Mouse (Mus musculus) limb, embryonic 11.5 days (tissue): ENCODE measurements around the gene Kcnh1. TPM values are rescaled to one million over a fixed set of nuclear protein-coding genes. Genes with fewer than 3 reads are reported as not detected.

Experiments
- ATAC-seq: fragments of 200-750 bp; cut with Nextera tagmentation; 2 replicates; pipeline ENCODE4 v1.8.0; 2017; ENCODE audit warnings: low read depth; ENCODE audit not compliant: insufficient number of reproducible peaks, low FRiP score, low TSS enrichment
- DNase-seq: peaks from one replicate; pipeline ENCODE4 v3.0.0-alpha.2; 2015; ENCODE audit warnings: low spot score
- H3K27ac ChIP-seq: fragments of 300-500 bp; sonication (generic); replicated peaks from 2 replicates; pipeline ENCODE4 v1.5.1; 2014; ENCODE audit warnings: low read depth, mild to moderate bottlenecking, low read length
- H3K27me3 ChIP-seq: fragments of 300-500 bp; sonication (generic); 2 replicates; pipeline ENCODE4 v1.6.1; 2014; ENCODE audit warnings: mild to moderate bottlenecking, low read length, mixed read lengths; ENCODE audit not compliant: control insufficient read depth, insufficient read depth
- H3K36me3 ChIP-seq: fragments of 300-500 bp; sonication (generic); 2 replicates; pipeline ENCODE4 v1.6.1; 2014; ENCODE audit warnings: mild to moderate bottlenecking, low read length, moderate library complexity, mixed read lengths; ENCODE audit not compliant: control insufficient read depth, insufficient read depth
- H3K4me1 ChIP-seq: fragments of 300-500 bp; sonication (generic); 2 replicates; pipeline ENCODE4 v1.6.1; 2014; ENCODE audit warnings: low read length, mixed read lengths; ENCODE audit not compliant: control insufficient read depth, insufficient read depth
- H3K4me2 ChIP-seq: fragments of 300-500 bp; sonication (generic); 2 replicates; pipeline ENCODE4 v1.6.1; 2014; ENCODE audit warnings: low read depth, mild to moderate bottlenecking, moderate library complexity; ENCODE audit not compliant: severe bottlenecking
- H3K4me3 ChIP-seq: fragments of 300-500 bp; sonication (generic); 2 replicates; pipeline ENCODE4 v1.5.1; 2014; ENCODE audit warnings: low read depth, low read length
- H3K9ac ChIP-seq: fragments of 300-500 bp; sonication (generic); 2 replicates; pipeline ENCODE4 v1.6.1; 2014; ENCODE audit warnings: mild to moderate bottlenecking, low read length
- H3K9me3 ChIP-seq: fragments of 300-500 bp; sonication (generic); 2 replicates; pipeline ENCODE4 v1.6.1; 2016; ENCODE audit warnings: low read length; ENCODE audit not compliant: control insufficient read depth
- WGBS: fragments of 180-500 bp; shearing (Covaris S2); extraction: QIAGEN DNeasy Blood & Tissue Kit; methylation state at CpG from one replicate; pipeline ENCODE4 v1.1.7; 2014; 5-methylcytosine and 5-hydroxymethylcytosine counted together
- polyA plus RNA-seq: library from polyadenylated mRNA; unstranded; fragments of >200 nt; fragmentation: Nextera tagmentation; extraction: Ambion mirVana; gene quantifications from 2 replicates; pipeline ENCODE4 v1.2.1, GENCODE M21; 2014

Kcnh1 gene
- polyA plus RNA-seq, 1 experiment from 2014 or later = 0.03 TPM

- H3K4me1 ChIP-seq = no peaks in the 10 kb centered on the region
- H3K4me3 ChIP-seq = no peak overlapping the region
- H3K27me3 ChIP-seq = no peaks in the 10 kb centered on the region
- H3K9ac ChIP-seq = no peak overlapping the region
- no peak overlapping the region for H3K27ac ChIP-seq
- DNase-seq = no peak
- H3K9me3 ChIP-seq = no peaks in the 10 kb centered on the region
- no peaks in the 10 kb centered on the region for H3K36me3 ChIP-seq
- H3K4me2 ChIP-seq = no peak overlapping the region
- ATAC-seq = no peak
These were observed 197.1 kb downstream of the Kcnh1 start for GRCm38 (mm10) chr1:192387624-192388023.

GRCm38 (mm10) chr1:192391041-192391440, 200.5 kb downstream of the Kcnh1 start:
- H3K4me1 ChIP-seq = no peaks in the 10 kb centered on the region
- DNase-seq (no peak), ATAC-seq (no peak)
- H3K9ac ChIP-seq = no peak overlapping the region
- H3K9me3 ChIP-seq = no peaks in the 10 kb centered on the region
- WGBS = 87% methylated on average over 7 of the region's 7 CpGs
- no peaks in the 10 kb centered on the region for H3K27me3 ChIP-seq
- no peak overlapping the region for H3K4me3 ChIP-seq
- no peaks in the 10 kb centered on the region for H3K36me3 ChIP-seq
- no peak overlapping the region for H3K27ac ChIP-seq
- H3K4me2 ChIP-seq = no peak overlapping the region

- H3K27me3 ChIP-seq = no peaks in the 10 kb centered on the region
- no peaks in the 10 kb centered on the region for H3K36me3 ChIP-seq
- no peak for ATAC-seq
- WGBS = 87% methylated on average over 2 of the region's 2 CpGs
- H3K9me3 ChIP-seq = no peaks in the 10 kb centered on the region
- H3K4me3 ChIP-seq = no peak overlapping the region
- no peak overlapping the region for H3K27ac ChIP-seq
- DNase-seq = no peak
- no peaks in the 10 kb centered on the region for H3K4me1 ChIP-seq
- no peak overlapping the region for H3K4me2 ChIP-seq
- H3K9ac ChIP-seq = no peak overlapping the region
These were observed 201.7 kb downstream of the Kcnh1 start for GRCm38 (mm10) chr1:192392232-192392631.

- ATAC-seq = no peak
- H3K9ac ChIP-seq = no peak overlapping the region
- no peaks in the 10 kb centered on the region for H3K27me3 ChIP-seq
- no peak overlapping the region for H3K27ac ChIP-seq
- no peak overlapping the region for H3K4me2 ChIP-seq
- no peaks in the 10 kb centered on the region for H3K36me3 ChIP-seq
- H3K9me3 ChIP-seq = no peaks in the 10 kb centered on the region
- no peak for DNase-seq
- H3K4me3 ChIP-seq = no peak overlapping the region
- WGBS = 75% methylated on average over 14 of the region's 14 CpGs
- H3K4me1 ChIP-seq = no peaks in the 10 kb centered on the region
These were observed 209.3 kb downstream of the Kcnh1 start for GRCm38 (mm10) chr1:192399667-192400490.

GRCm38 (mm10) chr1:192400991-192401390, 210.4 kb downstream of the Kcnh1 start:
- WGBS = 84% methylated on average over 4 of the region's 4 CpGs
- no peak for ATAC-seq

GRCm38 (mm10) chr1:192402911-192403704, 212.5 kb downstream of the Kcnh1 start:
- ATAC-seq (no peak), DNase-seq (no peak)
- H3K9ac ChIP-seq = no peak overlapping the region
- H3K27me3 ChIP-seq = no peaks in the 10 kb centered on the region
- no peak overlapping the region for H3K4me2 ChIP-seq
- no peaks in the 10 kb centered on the region for H3K36me3 ChIP-seq
- no peaks in the 10 kb centered on the region for H3K9me3 ChIP-seq
- no peaks in the 10 kb centered on the region for H3K4me1 ChIP-seq
- WGBS = 86% methylated on average over 8 of the region's 8 CpGs
- H3K27ac ChIP-seq = no peak overlapping the region
- no peak overlapping the region for H3K4me3 ChIP-seq

More at GRCm38 (mm10) chr1:192400991-192401390, 210.4 kb downstream of the Kcnh1 start:
- Histone ChIP-seq H3K27ac (no peak overlapping the region), H3K36me3 (no peaks in the 10 kb centered on the region), H3K4me3 (no peak overlapping the region), H3K4me2 (no peak overlapping the region), H3K27me3 (no peaks in the 10 kb centered on the region), H3K9ac (no peak overlapping the region), H3K9me3 (no peaks in the 10 kb centered on the region), H3K4me1 (no peaks in the 10 kb centered on the region)
- DNase-seq = no peak

GRCm38 (mm10) chr1:192405136-192405535, 214.6 kb downstream of the Kcnh1 start:
- H3K36me3 ChIP-seq = no peaks in the 10 kb centered on the region
- no peaks in the 10 kb centered on the region for H3K9me3 ChIP-seq
- 78% methylated on average over 4 of the region's 4 CpGs for WGBS
- no peak overlapping the region for H3K9ac ChIP-seq
- no peak overlapping the region for H3K4me2 ChIP-seq
- DNase-seq = no peak
- H3K4me1 ChIP-seq = no peaks in the 10 kb centered on the region
- no peaks in the 10 kb centered on the region for H3K27me3 ChIP-seq
- no peak overlapping the region for H3K4me3 ChIP-seq
- H3K27ac ChIP-seq = no peak overlapping the region
- no peak for ATAC-seq

- no peak for DNase-seq
- 93% methylated on average over 5 of the region's 5 CpGs for WGBS
- H3K27ac ChIP-seq = no peak overlapping the region
- no peaks in the 10 kb centered on the region for H3K36me3 ChIP-seq
- H3K4me2 ChIP-seq = no peak overlapping the region
- H3K27me3 ChIP-seq = no peaks in the 10 kb centered on the region
- H3K4me1 ChIP-seq = no peaks in the 10 kb centered on the region
- no peak overlapping the region for H3K4me3 ChIP-seq
- no peak overlapping the region for H3K9ac ChIP-seq
- H3K9me3 ChIP-seq = no peaks in the 10 kb centered on the region
- ATAC-seq = no peak
These were observed 216.0 kb downstream of the Kcnh1 start for GRCm38 (mm10) chr1:192406589-192406988.
